Mouse (Mus musculus) heart, embryonic 13.5 days (tissue): ENCODE results near the gene Col6a6. TPM values are rescaled to one million over a fixed set of nuclear protein-coding genes. Genes with fewer than 3 reads are reported as not detected.
A peak's percentile ranks its signal among the peaks of the same experiment; 100 is the strongest.

ENCODE experiments used
- ATAC-seq: fragments of 200-750 bp; cut with Nextera tagmentation; 2 replicates; pipeline ENCODE4 v1.8.0; 2017; ENCODE audit warnings: moderate TSS enrichment; ENCODE audit not compliant: insufficient number of reproducible peaks, low FRiP score, low TSS enrichment; ENCODE audit errors: extremely low read depth
- H3K27ac ChIP-seq: fragments of 300-500 bp; sonication (generic); replicated peaks from 2 replicates; pipeline ENCODE4 v1.5.1; 2015; ENCODE audit warnings: moderate library complexity, mild to moderate bottlenecking, inconsistent platforms
- H3K27me3 ChIP-seq: fragments of 300-500 bp; sonication (generic); replicated peaks from 2 replicates; pipeline ENCODE4 v1.6.1; 2015; ENCODE audit warnings: mild to moderate bottlenecking, inconsistent platforms
- H3K36me3 ChIP-seq: fragments of 300-500 bp; sonication (generic); 2 replicates; pipeline ENCODE4 v1.6.1; 2015; ENCODE audit warnings: mild to moderate bottlenecking, inconsistent platforms
- H3K4me1 ChIP-seq: fragments of 300-500 bp; sonication (generic); 2 replicates; pipeline ENCODE4 v1.6.1; 2015; ENCODE audit warnings: inconsistent platforms
- H3K4me2 ChIP-seq: fragments of 300-500 bp; sonication (generic); 2 replicates; pipeline ENCODE4 v1.6.1; 2015; ENCODE audit warnings: inconsistent platforms, mild to moderate bottlenecking, moderate library complexity
- H3K4me3 ChIP-seq: fragments of 300-500 bp; sonication (generic); 2 replicates; pipeline ENCODE4 v1.5.1; 2015; ENCODE audit warnings: moderate library complexity, mild to moderate bottlenecking, inconsistent platforms
- H3K9ac ChIP-seq: fragments of 300-500 bp; sonication (generic); 2 replicates; pipeline ENCODE4 v1.6.1; 2015; ENCODE audit warnings: inconsistent platforms, mild to moderate bottlenecking, moderate library complexity
- H3K9me3 ChIP-seq: fragments of 300-500 bp; sonication (generic); 2 replicates; pipeline ENCODE4 v1.6.1; 2016; ENCODE audit warnings: inconsistent platforms
- WGBS: fragments of 180-500 bp; shearing (Covaris S2); methylation state at CpG from one replicate; pipeline ENCODE4 v1.1.7; 2015; ENCODE audit warnings: mixed read lengths; 5-methylcytosine and 5-hydroxymethylcytosine counted together
- polyA plus RNA-seq: library from polyadenylated mRNA; unstranded; fragments of >200 nt; fragmentation: Nextera tagmentation; extraction: Ambion mirVana; gene quantifications from 2 replicates; pipeline ENCODE4 v1.2.1, GENCODE M21; 2015

Col6a6 gene
- polyA plus RNA-seq, 1 experiment from 2014 or later = 2.1 TPM

DNA sequence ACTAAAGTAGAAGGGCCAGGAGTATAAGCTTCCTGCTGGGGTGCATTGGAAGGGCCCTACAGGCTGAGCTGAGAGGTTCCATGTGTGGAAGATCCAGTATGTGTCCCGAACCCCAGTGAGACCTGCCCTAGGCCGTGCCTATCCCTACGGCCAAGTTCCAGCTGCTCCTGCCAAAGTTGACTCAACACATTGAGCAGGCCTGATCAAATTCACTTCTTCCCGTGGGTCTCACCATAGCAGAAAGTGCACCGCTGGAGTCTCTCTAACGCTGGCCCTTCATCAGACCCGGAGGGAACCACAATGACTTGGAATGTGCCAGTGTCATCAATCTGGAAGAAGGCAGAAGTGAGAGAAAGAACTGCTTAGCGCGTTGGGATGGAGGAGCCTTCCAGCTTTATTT is 126.0 kb downstream of the Col6a6 start:
- no peaks in the 10 kb centered on the region for H3K27me3 ChIP-seq
- H3K9me3 ChIP-seq = no peaks in the 10 kb centered on the region
- H3K27ac ChIP-seq = no peak overlapping the region
- H3K9ac ChIP-seq = no peak overlapping the region
- no peak overlapping the region for H3K4me3 ChIP-seq
- no peak overlapping the region for H3K4me2 ChIP-seq
- ATAC-seq = no peak
- H3K36me3 ChIP-seq = no peaks in the 10 kb centered on the region
- peaks cover 42% of the 10 kb centered on the region for H3K4me1 ChIP-seq
- WGBS = 77% methylated on average over 9 of the region's 9 CpGs

DNA sequence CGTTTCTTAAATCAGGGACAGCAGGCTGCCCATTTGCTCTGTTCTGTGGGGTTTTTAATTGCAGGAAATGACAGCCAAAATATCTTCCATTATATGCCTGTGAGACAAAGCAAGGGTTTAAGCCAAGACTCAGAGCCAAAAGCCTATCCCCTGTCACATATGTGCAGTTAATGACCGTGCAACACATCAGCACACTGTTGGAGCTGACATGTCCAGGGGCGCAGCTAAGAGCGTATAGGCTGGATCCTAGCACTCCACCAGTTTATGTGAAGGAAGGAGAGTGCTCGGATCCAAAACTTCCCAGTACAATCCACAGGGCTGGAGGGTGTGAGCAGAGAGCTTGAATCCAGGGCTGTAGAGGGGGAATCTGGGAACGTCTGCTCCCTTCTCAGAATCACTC is 127.3 kb downstream of the Col6a6 start:
- Histone ChIP-seq H3K4me3 (no peak overlapping the region), H3K27ac (no peak overlapping the region), H3K9ac (no peak overlapping the region), H3K4me1 (peaks cover 49% of the 10 kb centered on the region), H3K27me3 (0 out of 2 replicates have a peak, but pooled peaks cover under 1% of the 10 kb centered on the region), H3K4me2 (no peak overlapping the region), H3K9me3 (no peaks in the 10 kb centered on the region), H3K36me3 (no peaks in the 10 kb centered on the region)
- no peak for ATAC-seq
- 68% methylated on average over 6 of the region's 6 CpGs for WGBS

DNA sequence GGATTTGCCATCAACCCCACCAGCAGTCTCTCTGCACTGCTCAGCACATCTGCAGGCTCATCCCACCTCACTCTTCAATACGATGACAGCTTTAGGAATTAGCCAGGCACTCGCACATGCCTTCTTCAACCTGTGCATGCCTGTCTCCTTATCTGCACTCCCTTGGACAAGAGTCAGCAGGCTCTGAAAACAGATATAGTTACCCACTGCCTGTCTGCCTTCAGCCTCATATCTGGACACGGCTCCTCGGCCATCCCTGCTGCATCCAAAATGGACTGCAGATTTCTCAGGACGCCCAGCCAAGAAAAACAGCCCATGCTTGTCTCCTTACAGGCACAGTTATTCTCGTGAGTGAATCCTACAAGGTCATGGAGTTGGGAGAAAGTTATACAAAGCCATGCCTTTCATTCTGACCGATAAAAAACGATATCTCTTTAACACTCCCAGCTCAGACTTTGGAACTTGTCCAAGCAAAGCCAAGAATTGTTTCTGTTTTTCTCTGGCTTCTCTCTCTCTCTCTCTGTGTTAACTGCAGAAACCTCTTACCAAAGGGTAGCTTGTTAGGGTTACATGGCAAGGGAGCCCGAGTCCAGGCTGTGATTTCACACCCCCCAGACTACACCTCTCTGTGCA is 130.1 kb downstream of the Col6a6 start:
- H3K4me2 ChIP-seq = peak overlapping the region; percentile 52
- H3K9me3 ChIP-seq = no peaks in the 10 kb centered on the region
- ATAC-seq = peak; percentile 71
- 18% methylated on average over 9 of the region's 9 CpGs for WGBS
- H3K4me3 ChIP-seq = no peak overlapping the region
- H3K9ac ChIP-seq = peak overlapping the region; percentile 37; the same call in 1 of the 2 replicates
- H3K27ac ChIP-seq = peak overlapping the region; percentile 88
- peaks cover 11% of the 10 kb centered on the region for H3K27me3 ChIP-seq
- no peaks in the 10 kb centered on the region for H3K36me3 ChIP-seq
- peaks cover 49% of the 10 kb centered on the region for H3K4me1 ChIP-seq

DNA sequence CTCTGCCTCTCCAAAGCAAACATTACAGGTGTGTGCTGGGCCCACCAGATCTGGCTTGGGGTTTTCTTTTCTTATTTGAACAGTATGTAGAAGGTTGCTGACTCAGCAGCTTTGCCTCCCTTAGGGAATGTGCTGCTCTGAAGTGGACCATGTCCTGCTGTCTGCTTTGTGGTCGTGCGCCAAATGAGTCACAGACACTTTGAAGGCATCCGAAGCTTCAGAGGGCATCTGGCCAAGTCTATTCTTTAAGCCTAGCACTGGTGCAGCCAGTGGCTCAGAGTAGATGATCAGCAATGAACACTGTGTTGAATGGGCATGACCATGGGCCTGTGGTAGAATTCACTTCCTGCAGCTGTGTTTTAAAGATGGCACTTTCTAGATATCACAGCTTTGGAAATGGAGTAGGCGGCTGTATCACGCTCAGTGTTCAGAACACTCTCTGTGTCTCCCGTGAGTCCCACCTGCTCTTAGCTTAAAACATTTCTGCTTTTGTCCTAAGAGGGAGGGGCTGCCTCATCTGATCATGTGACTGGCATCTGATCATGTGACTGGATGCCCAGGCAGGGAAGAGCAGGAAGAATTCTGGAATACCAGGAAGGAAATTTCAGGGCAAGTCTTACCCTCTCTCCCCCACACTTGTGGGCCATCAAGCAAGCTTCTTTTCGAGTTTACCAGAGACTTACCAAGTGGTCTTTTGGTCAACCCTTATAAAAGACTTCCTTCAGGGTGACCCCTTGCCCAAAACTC is 131.0 kb downstream of the Col6a6 start:
- H3K27me3 ChIP-seq = peaks cover 11% of the 10 kb centered on the region
- peaks cover 49% of the 10 kb centered on the region for H3K4me1 ChIP-seq
- peak overlapping the region; percentile 88 for H3K27ac ChIP-seq
- no peaks in the 10 kb centered on the region for H3K36me3 ChIP-seq
- H3K4me3 ChIP-seq = no peak overlapping the region
- no peak overlapping the region for H3K9ac ChIP-seq
- WGBS = 64% methylated on average over 7 of the region's 7 CpGs
- H3K4me2 ChIP-seq = no peak overlapping the region
- H3K9me3 ChIP-seq = no peaks in the 10 kb centered on the region
- ATAC-seq = no peak

GRCm38 (mm10) chr9:105693854-105694253 is 134.1 kb downstream of the Col6a6 start:
- peaks cover 26% of the 10 kb centered on the region for H3K4me1 ChIP-seq
- H3K36me3 ChIP-seq = peaks cover 9% of the 10 kb centered on the region
- H3K9me3 ChIP-seq = no peaks in the 10 kb centered on the region
- H3K9ac ChIP-seq = no peak overlapping the region
- no peak overlapping the region for H3K4me2 ChIP-seq
- peaks cover 11% of the 10 kb centered on the region for H3K27me3 ChIP-seq
- no peak overlapping the region for H3K27ac ChIP-seq
- WGBS = 2% methylated on average over 5 of the region's 5 CpGs
- ATAC-seq = no peak
- no peak overlapping the region for H3K4me3 ChIP-seq

GRCm38 (mm10) chr9:105693056-105693455 is 134.9 kb downstream of the Col6a6 start:
- no peak overlapping the region for H3K27ac ChIP-seq
- 67% methylated on average over 9 of the region's 9 CpGs for WGBS
- ATAC-seq = no peak
- H3K9me3 ChIP-seq = no peaks in the 10 kb centered on the region
- peaks cover 18% of the 10 kb centered on the region for H3K4me1 ChIP-seq
- H3K4me3 ChIP-seq = no peak overlapping the region
- peaks cover 17% of the 10 kb centered on the region for H3K36me3 ChIP-seq
- H3K27me3 ChIP-seq = peaks cover 11% of the 10 kb centered on the region
- H3K9ac ChIP-seq = no peak overlapping the region
- H3K4me2 ChIP-seq = no peak overlapping the region

DNA sequence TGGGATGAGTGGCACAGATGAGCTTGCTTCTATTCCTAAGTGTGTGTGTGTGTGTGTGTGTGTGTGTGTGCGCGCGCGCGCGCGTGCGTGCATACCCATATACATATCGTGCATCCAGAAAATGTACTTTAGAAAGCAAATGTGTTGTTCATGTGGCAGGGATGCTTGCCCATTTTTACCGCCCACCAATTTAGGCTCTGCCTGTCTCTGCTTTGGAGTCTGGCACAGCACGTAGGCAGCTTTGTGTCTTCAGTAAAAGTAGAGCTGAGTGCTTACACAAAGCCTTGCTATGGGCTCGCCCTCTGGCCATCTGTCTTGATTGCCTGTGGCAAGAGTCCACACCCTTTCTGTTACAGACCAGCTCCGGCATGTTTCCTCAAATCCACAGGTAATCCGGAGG is 135.5 kb downstream of the Col6a6 start:
- 90% methylated on average over 14 of the region's 14 CpGs for WGBS
- Histone ChIP-seq H3K4me1 (peaks cover 12% of the 10 kb centered on the region), H3K9me3 (no peaks in the 10 kb centered on the region), H3K27ac (no peak overlapping the region), H3K27me3 (peaks cover 11% of the 10 kb centered on the region), H3K9ac (no peak overlapping the region), H3K4me3 (no peak overlapping the region), H3K36me3 (peaks cover 23% of the 10 kb centered on the region), H3K4me2 (no peak overlapping the region)
- no peak for ATAC-seq

DNA sequence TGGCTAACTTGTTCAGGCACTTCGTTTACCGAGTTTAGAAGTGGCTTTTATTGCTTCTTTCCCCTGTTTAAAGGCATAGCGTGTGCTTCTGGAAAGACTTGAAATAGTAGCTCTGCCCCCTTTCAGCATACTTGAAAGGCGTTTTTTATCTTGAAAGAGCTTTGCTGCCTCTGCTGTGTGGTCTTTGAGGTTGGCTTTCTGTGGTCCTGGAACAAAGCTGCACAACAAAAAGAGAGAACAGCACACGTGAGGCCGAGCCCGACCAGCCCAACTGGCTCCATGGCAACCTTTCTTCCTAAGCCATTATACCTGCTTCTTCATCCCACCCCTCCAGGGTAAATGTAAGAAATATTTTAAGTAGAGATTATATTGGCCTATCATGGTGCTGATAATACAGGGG is 138.5 kb downstream of the Col6a6 start:
- Histone ChIP-seq H3K36me3 (peaks cover 53% of the 10 kb centered on the region), H3K4me2 (no peak overlapping the region), H3K4me3 (no peak overlapping the region), H3K9me3 (no peaks in the 10 kb centered on the region), H3K9ac (no peak overlapping the region), H3K4me1 (peaks cover 13% of the 10 kb centered on the region), H3K27ac (no peak overlapping the region), H3K27me3 (peaks cover 3% of the 10 kb centered on the region; the same call in 1 of the 2 replicates)
- WGBS = 70% methylated on average over 7 of the region's 7 CpGs
- no peak for ATAC-seq

GRCm38 (mm10) chr9:105684549-105685165 is 143.3 kb downstream of the Col6a6 start:
- Histone ChIP-seq H3K27ac (peak overlapping the region; percentile 83), H3K36me3 (peaks cover 85% of the 10 kb centered on the region), H3K4me2 (peak overlapping the region; percentile 24), H3K4me3 (no peak overlapping the region), H3K9me3 (no peaks in the 10 kb centered on the region), H3K4me1 (peaks cover 22% of the 10 kb centered on the region), H3K9ac (0 out of 2 replicates have a peak overlapping the region, but pooled peaks have one; percentile 15), H3K27me3 (no peaks in the 10 kb centered on the region)
- ATAC-seq = no peak; the same call in 1 of the 2 replicates
- WGBS = 44% methylated on average over 13 of the region's 13 CpGs

- H3K27me3 ChIP-seq = no peaks in the 10 kb centered on the region
- peaks cover 22% of the 10 kb centered on the region for H3K4me1 ChIP-seq
- no peak overlapping the region for H3K27ac ChIP-seq
- H3K4me2 ChIP-seq = no peak overlapping the region
- WGBS = 90% methylated on average over 7 of the region's 7 CpGs
- no peak overlapping the region for H3K4me3 ChIP-seq
- ATAC-seq = no peak
- peaks cover 89% of the 10 kb centered on the region for H3K36me3 ChIP-seq
- H3K9ac ChIP-seq = no peak overlapping the region
- no peaks in the 10 kb centered on the region for H3K9me3 ChIP-seq
Observed at GRCm38 (mm10) chr9:105681386-105681785, 146.6 kb downstream of the Col6a6 start.

GRCm38 (mm10) chr9:105675941-105676340 is 152.0 kb downstream of the Col6a6 start:
- Histone ChIP-seq H3K27me3 (no peaks in the 10 kb centered on the region), H3K36me3 (peaks cover 77% of the 10 kb centered on the region)

More at GRCm38 (mm10) chr9:105675941-105676340, 152.0 kb downstream of the Col6a6 start:
- Histone ChIP-seq H3K27ac (no peak overlapping the region), H3K9me3 (no peaks in the 10 kb centered on the region), H3K4me3 (no peak overlapping the region), H3K4me1 (no peaks in the 10 kb centered on the region; the same call in 1 of the 2 replicates), H3K4me2 (no peak overlapping the region), H3K9ac (no peak overlapping the region)
- no peak for ATAC-seq
- WGBS = 71% methylated on average over 11 of the region's 11 CpGs
